Mouse (Mus musculus): Measurements from ENCODE around the gene Slc22a18.

- no peak for TF ChIP-seq CTCF (IDR thresholded peaks at IDR 0.05; ENCODE audit: low read depth)
- TF ChIP-seq EP300 (IDR thresholded peaks at IDR 0.05; ENCODE audit: low read depth): no peak
Observed at GRCm38 (mm10) chr7:143513763-143514415, 40.4 kb downstream of the Slc22a18 start.
